Mouse (Mus musculus): ENCODE results near the gene Avil. TPM values are rescaled to one million over a fixed set of nuclear protein-coding genes. Genes with fewer than 3 reads are reported as not detected.
A peak's percentile ranks its signal among the peaks of the same experiment; 100 is the strongest.

Avil gene
- polyA plus RNA-seq, 1 experiment, result 0.14 TPM

GRCm38 (mm10) chr10:126980221-126980932 is 20.1 kb upstream of the Avil start:
- DNase-seq (ENCODE audit: extremely low spot score in 1 of 2, low spot score in 1 of 2), result peak in 1 of 2 experiments; percentile 53

- DNase-seq (ENCODE audit: extremely low spot score in 1 of 2, low spot score in 1 of 2), result no peak
These were observed 19.5 kb upstream of the Avil start for GRCm38 (mm10) chr10:126980933-126981530.

- no peak for DNase-seq (ENCODE audit: extremely low spot score in 1 of 2, low spot score in 1 of 2)
These were observed 18.8 kb upstream of the Avil start for GRCm38 (mm10) chr10:126981746-126982145.

- no peak for DNase-seq (ENCODE audit: extremely low spot score in 1 of 2, low spot score in 1 of 2)
These were observed 17.2 kb upstream of the Avil start for GRCm38 (mm10) chr10:126983193-126983725.

GRCm38 (mm10) chr10:126984189-126985004 is 16.1 kb upstream of the Avil start:
- DNase-seq (ENCODE audit: extremely low spot score in 1 of 2, low spot score in 1 of 2), result peak in 1 of 2 experiments; percentile 38

- no peak for DNase-seq (ENCODE audit: extremely low spot score in 1 of 2, low spot score in 1 of 2)
These were observed 15.4 kb upstream of the Avil start for GRCm38 (mm10) chr10:126985127-126985526.

- no peak for DNase-seq (ENCODE audit: extremely low spot score in 1 of 2, low spot score in 1 of 2)
These were observed 14.9 kb upstream of the Avil start for GRCm38 (mm10) chr10:126985579-126985978.

- DNase-seq (ENCODE audit: extremely low spot score in 1 of 2, low spot score in 1 of 2), result peak in 1 of 2 experiments; percentile 73
These were observed 14.0 kb upstream of the Avil start for GRCm38 (mm10) chr10:126986541-126986961.

GRCm38 (mm10) chr10:126987183-126988118 is 13.1 kb upstream of the Avil start:
- DNase-seq (ENCODE audit: extremely low spot score in 1 of 2, low spot score in 1 of 2), result no peak

- DNase-seq (ENCODE audit: extremely low spot score in 1 of 2, low spot score in 1 of 2), result no peak
These were observed 11.9 kb upstream of the Avil start for GRCm38 (mm10) chr10:126988513-126989165.

GRCm38 (mm10) chr10:126990313-126991056 is 10.0 kb upstream of the Avil start:
- peak; percentile 79 to 90 for DNase-seq (ENCODE audit: extremely low spot score in 1 of 2, low spot score in 1 of 2)

GRCm38 (mm10) chr10:126991676-126992075 is 8.8 kb upstream of the Avil start:
- DNase-seq (ENCODE audit: extremely low spot score in 1 of 2, low spot score in 1 of 2), result no peak

GRCm38 (mm10) chr10:126993621-126994020 is 6.9 kb upstream of the Avil start:
- no peak for DNase-seq (ENCODE audit: extremely low spot score in 1 of 2, low spot score in 1 of 2)

GRCm38 (mm10) chr10:126997340-126998113 is 3.0 kb upstream of the Avil start:
- peak in 1 of 2 experiments; percentile 36 for DNase-seq (ENCODE audit: extremely low spot score in 1 of 2, low spot score in 1 of 2)

- no peak for DNase-seq (ENCODE audit: extremely low spot score in 1 of 2, low spot score in 1 of 2)
These were observed 788 bp downstream of the Avil start for GRCm38 (mm10) chr10:127001297-127001696.

GRCm38 (mm10) chr10:127002056-127002455 is 1.5 kb downstream of the Avil start:
- no peak for DNase-seq (ENCODE audit: extremely low spot score in 1 of 2, low spot score in 1 of 2)

- DNase-seq (ENCODE audit: extremely low spot score in 1 of 2, low spot score in 1 of 2), result no peak
These were observed 2.3 kb downstream of the Avil start for GRCm38 (mm10) chr10:127002765-127003164.

GRCm38 (mm10) chr10:127003334-127003733 is 2.8 kb downstream of the Avil start:
- no peak for DNase-seq (ENCODE audit: extremely low spot score in 1 of 2, low spot score in 1 of 2)

Data from frontal cortex, adult 2 months (tissue).